Mouse (Mus musculus) small intestine, adult 10 weeks (tissue): Measurements from ENCODE around the gene Trex2. TPM values are rescaled to one million over a fixed set of nuclear protein-coding genes. Genes with fewer than 3 reads are reported as not detected.

Source experiments
- polyA plus RNA-seq: library from polyadenylated mRNA; stranded (reverse); fragments of 350-450 nt; fragmentation: Illumina TruSeq; extraction: RNeasy Lipid Tissue Mini Kit (QIAGEN cat#74804); gene quantifications from one replicate; pipeline ENCODE4 v1.2.3, GENCODE M21; 2014; ENCODE audit warnings: low replicate concordance

Trex2 gene
- polyA plus RNA-seq: not detected

DNA sequence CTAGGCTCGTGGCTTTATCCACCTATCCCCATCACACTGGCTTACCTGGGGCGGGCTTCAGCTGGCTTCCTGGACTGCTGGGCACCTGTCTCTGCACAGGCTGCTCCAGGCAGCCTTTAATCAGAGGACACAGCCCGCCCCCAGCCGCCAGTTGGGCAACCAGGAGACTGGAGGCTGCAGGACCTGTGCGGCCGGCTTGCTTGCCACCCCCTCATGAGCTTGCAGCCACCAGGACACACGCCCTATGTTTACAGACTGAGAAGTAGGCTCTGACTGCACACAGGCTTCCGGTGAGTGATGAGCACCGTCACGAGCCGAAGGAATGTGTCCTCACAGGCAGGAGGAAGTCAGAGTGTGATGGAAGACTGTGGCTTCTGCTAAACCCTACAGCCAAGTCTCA lies at the start of gene Trex2:
Gene Trex2 (minus strand): TSS at position 93 of the 400 bp plus-strand sequence.

DNA sequence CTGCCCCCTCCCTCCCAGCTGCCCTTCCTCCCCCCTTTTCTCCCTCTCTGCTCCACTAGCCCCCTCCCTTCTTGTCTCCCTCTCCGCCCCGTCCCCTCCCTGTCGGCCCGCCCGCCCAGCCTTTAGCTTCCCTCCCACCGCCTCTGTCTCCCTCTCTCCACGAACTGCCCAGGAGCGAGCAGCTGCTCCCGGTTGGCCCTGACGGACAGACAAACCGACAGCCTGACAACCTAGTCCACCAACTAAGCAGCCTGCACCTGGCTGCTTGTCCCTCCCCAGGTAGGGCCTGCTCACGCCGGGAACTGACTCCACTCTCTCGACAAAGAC lies 48.3 kb upstream of the Trex2 start, which contains the start of gene Bgn:
Gene Bgn (plus strand): TSS at position 119 of the 327 bp plus-strand sequence.

DNA sequence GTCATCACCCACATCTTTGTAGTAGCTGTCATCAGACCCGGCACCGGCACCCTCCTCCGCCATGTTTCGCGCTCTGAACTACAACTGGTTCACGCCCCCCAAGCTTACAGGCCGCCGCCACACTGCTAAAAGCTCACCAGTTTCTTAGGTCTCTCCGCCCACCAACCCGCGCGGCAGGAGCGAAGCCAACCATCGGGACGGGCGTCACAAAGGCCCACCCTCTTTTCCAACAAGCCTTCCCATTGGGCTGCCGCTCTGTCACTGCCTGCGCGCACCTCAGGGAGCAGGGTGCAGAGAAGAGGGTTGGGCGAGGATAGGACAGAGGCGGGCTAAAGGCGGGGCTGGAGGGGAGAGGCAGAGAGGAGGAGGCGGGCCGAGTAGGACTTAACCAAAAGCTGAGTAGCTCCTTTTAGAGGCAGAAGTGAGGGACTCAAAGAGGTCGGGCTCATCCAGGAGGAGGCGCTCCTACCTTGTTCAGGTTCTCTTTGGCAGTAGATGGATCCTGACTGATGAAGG lies 23.8 kb upstream of the Trex2 start, which contains the start of gene Haus7:
Gene Haus7 (minus strand): TSS at position 168 of the 516 bp plus-strand sequence.

DNA sequence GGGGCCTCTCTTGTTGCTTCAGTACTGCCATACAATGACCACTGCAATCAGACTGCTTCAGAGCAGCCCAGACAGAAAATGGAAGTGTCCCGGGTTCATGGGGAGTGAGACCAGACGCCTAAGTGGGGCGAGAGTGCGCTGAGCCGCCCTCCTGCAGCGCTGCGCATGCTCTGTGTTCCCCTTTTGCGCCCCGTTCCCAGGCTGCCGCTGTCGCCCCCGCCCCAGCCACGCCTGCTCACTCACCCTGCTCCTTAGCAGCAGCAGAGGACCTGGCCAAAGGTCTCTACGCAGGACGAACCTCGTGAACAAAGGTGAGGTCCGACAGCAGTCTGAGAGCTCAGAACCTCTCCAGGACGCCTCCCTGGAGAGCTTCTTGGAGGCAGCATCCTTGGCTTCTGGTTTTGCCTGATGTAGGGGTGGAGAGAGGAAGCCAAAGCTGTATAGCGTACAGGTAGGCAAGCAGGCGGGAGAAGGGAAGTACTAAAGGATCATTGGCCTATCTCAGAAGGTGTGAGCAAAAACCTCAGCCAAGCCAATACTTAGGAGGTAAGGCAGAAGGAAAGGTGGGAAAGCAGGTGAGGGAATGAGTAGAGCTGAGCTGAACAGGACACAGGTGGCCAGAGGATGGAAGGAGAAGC lies 24.1 kb downstream of the Trex2 start, which contains the start of gene Zfp92:
Gene Zfp92 (plus strand): TSS at position 217 of the 638 bp plus-strand sequence.

DNA sequence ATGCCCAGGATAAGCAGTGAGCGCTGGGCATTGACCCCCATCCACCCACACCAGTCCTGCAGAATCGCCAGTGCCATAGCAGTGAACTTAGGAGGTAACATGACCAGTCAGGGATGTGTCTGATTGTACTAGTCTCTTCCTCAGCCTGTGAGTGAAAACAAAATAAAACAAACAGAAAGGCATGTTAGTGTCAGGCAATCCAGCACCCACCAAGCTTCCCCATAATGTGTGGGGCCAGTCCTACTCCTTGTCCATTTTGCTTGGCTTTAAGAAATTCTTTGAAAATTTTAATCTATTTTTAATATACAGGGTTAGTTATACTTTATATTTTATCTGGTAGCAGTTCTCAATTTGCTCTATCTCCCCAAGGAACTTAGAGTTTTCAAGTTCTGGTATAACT lies 36.5 kb downstream of the Trex2 start, which contains the start of gene Gm18336:
Gene Gm18336 (minus strand): TSS at position 101 of the 400 bp plus-strand sequence.

Other genes with a start within 250 kb of the Trex2 start
- 7.8 TPM for gene Xlr3b, start 243.1 kb downstream of the Trex2 start, polyA plus RNA-seq
- 25.4 TPM for gene Xlr4b, start 221.0 kb downstream of the Trex2 start, polyA plus RNA-seq
- gene F8a, start 207.1 kb downstream of the Trex2 start, polyA plus RNA-seq: 9.3 TPM
- 6.4 TPM for gene Xlr4c, start 192.2 kb downstream of the Trex2 start, polyA plus RNA-seq
- gene Xlr3c, start 170.0 kb downstream of the Trex2 start, polyA plus RNA-seq: not detected
- gene Xlr5a, start 142.4 kb downstream of the Trex2 start, polyA plus RNA-seq: not detected
- gene Xlr5c, start 142.4 kb downstream of the Trex2 start, polyA plus RNA-seq: 0.48 TPM
- not detected for gene Gm45015, start 98.5 kb downstream of the Trex2 start, polyA plus RNA-seq
- gene Zfp275, start 92.7 kb downstream of the Trex2 start, polyA plus RNA-seq: 6.1 TPM
- gene Gm18336, start 36.6 kb downstream of the Trex2 start, polyA plus RNA-seq: not detected
- 1.2 TPM for gene Zfp92, start 24.2 kb downstream of the Trex2 start, polyA plus RNA-seq
- gene Haus7, start 23.7 kb upstream of the Trex2 start, polyA plus RNA-seq: 2.8 TPM
- 47.9 TPM for gene Bgn, start 48.3 kb upstream of the Trex2 start, polyA plus RNA-seq
- not detected for gene Atp2b3, start 67.7 kb upstream of the Trex2 start, polyA plus RNA-seq
- gene Dusp9, start 204.1 kb upstream of the Trex2 start, polyA plus RNA-seq: not detected
- gene Pnck, start 224.8 kb upstream of the Trex2 start, polyA plus RNA-seq: not detected
- gene Slc6a8, start 237.8 kb upstream of the Trex2 start, polyA plus RNA-seq: 276 TPM